Comparison of ENCODE assay signal across 10 mouse cellular contexts in the genomic region with DNA sequence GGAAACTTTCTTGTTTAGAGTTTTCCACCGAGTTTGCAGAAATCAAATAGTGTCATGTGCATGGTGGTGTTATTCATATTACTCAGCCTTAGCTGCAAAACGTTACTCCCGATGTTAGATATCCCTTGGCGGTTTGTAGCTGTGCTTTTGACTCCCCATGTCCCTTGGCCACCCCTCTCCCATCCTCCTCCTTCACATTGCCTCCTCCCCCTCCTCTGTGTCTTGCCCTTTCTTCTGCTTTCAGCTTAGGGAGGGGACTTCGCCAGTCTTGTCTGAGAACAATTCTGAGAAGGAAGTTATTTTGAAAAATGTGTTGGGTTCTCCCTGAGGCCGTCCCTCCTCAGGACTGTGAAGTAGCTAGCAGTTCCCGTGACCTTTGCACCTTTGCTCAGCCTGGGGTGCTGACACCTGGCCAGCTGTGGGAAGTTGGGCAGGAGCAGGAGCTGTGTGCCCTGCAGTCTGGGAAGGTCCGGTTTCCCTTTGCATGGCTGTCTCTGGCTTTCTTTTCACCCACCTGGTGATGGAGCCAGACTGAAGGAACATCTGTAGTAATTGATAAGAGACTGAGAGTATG. TPM values are rescaled to one million over a fixed set of nuclear protein-coding genes. Genes with fewer than 3 reads are reported as not detected.
DNase-seq lines count a peak whose midpoint lies in the region; ATAC-seq and TF ChIP-seq lines count a peak whose summit lies in the region.
"Had no signal": no experiment of that assay in that cellular context is flagged by ENCODE, and none has a peak within 500 bp of the region (broad histone marks: within the 10 kb centered on the region; RNA-seq: fewer than 3 reads in every experiment).

No protein-coding gene starts in this region.

- no peak for DNase-seq in gastrocnemius, adult 2 months
- DNase-seq in gastrocnemius, postnatal 4 days (ENCODE audit: low spot score in 2 of 2) = no peak
- DNase-seq in lung, postnatal 10 days = peak; percentile 7
- no peak for DNase-seq in retina, postnatal 1 day
- no peak for DNase-seq in frontal cortex, postnatal 14 days (ENCODE audit: low spot score in 2 of 2)

- H3K4me1 ChIP-seq in intestine, postnatal 0 days (replicated peaks; ENCODE audit: control insufficient read depth, insufficient read depth, low read length) = 0 out of 2 replicates have a peak, but pooled peaks cover 2% of the 10 kb centered on the region
- H3K4me1 ChIP-seq in forebrain, embryonic 12.5 days = peaks cover 7% of the 10 kb centered on the region
- H3K4me1 ChIP-seq: liver, embryonic 15.5 days; neural tube, embryonic 13.5 days had no signal

- 12% methylated on average over 8 of the region's 8 CpGs for WGBS in intestine, postnatal 0 days
- WGBS in forebrain, embryonic 12.5 days = 20% methylated on average over 8 of the region's 8 CpGs

- peak; percentile 2 for ATAC-seq in activated CD4-positive, CD25-positive, alpha-beta regulatory T cell, adult 4 months
- ATAC-seq in intestine, postnatal 0 days = peak; percentile 68; the same call in 1 of the 2 replicates
- no peak for ATAC-seq in forebrain, embryonic 12.5 days (ENCODE audit: low FRiP score)

- H3K4me2 ChIP-seq in intestine, postnatal 0 days (replicated peaks; ENCODE audit: low read depth) = peak overlapping the region; percentile 27; the same call in 1 of the 2 replicates
- no peak overlapping the region for H3K4me2 ChIP-seq in forebrain, embryonic 12.5 days
- H3K4me2 ChIP-seq: liver, embryonic 15.5 days; neural tube, embryonic 13.5 days had no signal

- peak overlapping the region; percentile 3; the same call in 1 of the 2 replicates for H3K27ac ChIP-seq in gastrocnemius, adult 2 months
- no peak overlapping the region for H3K27ac ChIP-seq in intestine, postnatal 0 days (ENCODE audit: low read depth, low read length)
- no peak overlapping the region for H3K27ac ChIP-seq in forebrain, embryonic 12.5 days
- H3K27ac ChIP-seq: liver, embryonic 15.5 days; neural tube, embryonic 13.5 days had no signal

- H3K9ac ChIP-seq in intestine, postnatal 0 days (ENCODE audit: low read depth, low read length) = no peak overlapping the region
- H3K9ac ChIP-seq in forebrain, embryonic 12.5 days = no peak overlapping the region
- H3K9ac ChIP-seq: liver, embryonic 15.5 days; neural tube, embryonic 13.5 days had no signal

- intact Hi-C loops in gastrocnemius, adult 2 months (cut with DNase I) = no loop called here

- no peak for TF ChIP-seq CTCF in gastrocnemius, adult 2 months (IDR thresholded peaks at IDR 0.05)
- no peak for TF ChIP-seq CTCF in intestine, postnatal 0 days (IDR thresholded peaks at IDR 0.05; ENCODE audit: low read depth)

- H3K4me3 ChIP-seq in gastrocnemius, adult 2 months = no peak overlapping the region
- no peak overlapping the region for H3K4me3 ChIP-seq in intestine, postnatal 0 days (ENCODE audit: low read depth, low read length)
- H3K4me3 ChIP-seq in forebrain, embryonic 12.5 days (replicated peaks) = no peak overlapping the region
- H3K4me3 ChIP-seq: liver, embryonic 15.5 days; neural tube, embryonic 13.5 days had no signal

- no peaks in the 10 kb centered on the region for H3K27me3 ChIP-seq in intestine, postnatal 0 days (replicated peaks; ENCODE audit: control insufficient read depth, insufficient read depth, low read length)
- no peaks in the 10 kb centered on the region for H3K27me3 ChIP-seq in forebrain, embryonic 12.5 days
- H3K27me3 ChIP-seq: liver, embryonic 15.5 days; neural tube, embryonic 13.5 days had no signal

- H3K9me3 ChIP-seq in intestine, postnatal 0 days (ENCODE audit: control insufficient read depth) = no peaks in the 10 kb centered on the region
- H3K9me3 ChIP-seq in forebrain, embryonic 12.5 days = no peaks in the 10 kb centered on the region
- H3K9me3 ChIP-seq: liver, embryonic 15.5 days; neural tube, embryonic 13.5 days had no signal

- no peaks in the 10 kb centered on the region for H3K36me3 ChIP-seq in intestine, postnatal 0 days (ENCODE audit: control insufficient read depth, insufficient read depth)
- H3K36me3 ChIP-seq in forebrain, embryonic 12.5 days (replicated peaks) = no peaks in the 10 kb centered on the region
- H3K36me3 ChIP-seq: liver, embryonic 15.5 days; neural tube, embryonic 13.5 days had no signal

RNA-seq across cellular contexts. Expression of a gene that starts 48.2 kb away (rescaled TPM):
- 1 to 10 TPM; 5.5 to 7.6 TPM for total RNA-seq in gastrocnemius, adult 2 months (2021)
- total RNA-seq in gastrocnemius, postnatal 4 days (2021) = 10 to 100 TPM; 11.3 to 11.8 TPM
- polyA plus RNA-seq in activated CD4-positive, CD25-positive, alpha-beta regulatory T cell, adult 4 months (2017; shearing (Covaris generic)) = 10 to 100 TPM; 80.9 to 82.1 TPM
- polyA plus RNA-seq in intestine, postnatal 0 days (2015; fragmentation: Nextera tagmentation; extraction: Ambion mirVana) = 3.3 and 3.7 TPM in 2 replicates
- 4.6 and 6.0 TPM in 2 replicates for polyA plus RNA-seq in forebrain, embryonic 12.5 days (2016; fragmentation: Nextera tagmentation; extraction: Ambion mirVana)

Comparison
In these comparisons a context has a peak if more than half of its experiments do, and no peak if none do; other contexts are left out.
1. RNA of a gene that starts 48.2 kb away (polyA plus RNA-seq): 80.9 to 82.1 TPM in activated CD4-positive, CD25-positive, alpha-beta regulatory T cell, adult 4 months; 4.6 to 6.0 TPM in forebrain, embryonic 12.5 days and 3.3 to 3.7 TPM in intestine, postnatal 0 days; every median in the first group is over 10 times any median in the second.